Mouse (Mus musculus) macrophage (primary cell): ENCODE results near the gene Smc5. TPM values are rescaled to one million over a fixed set of nuclear protein-coding genes. Genes with fewer than 3 reads are reported as not detected.
A peak's percentile ranks its signal among the peaks of the same experiment; 100 is the strongest.

ENCODE experiments used
- H3K27ac ChIP-seq: fragments of 350-480 bp; formaldehyde crosslinking; 2 replicates; pipeline ENCODE4 v1.9.0; 2021
- H3K36me3 ChIP-seq: fragments of 350-480 bp; formaldehyde crosslinking; 2 replicates; pipeline ENCODE4 v1.9.0; 2021; ENCODE audit errors: inconsistent target
- H3K4me3 ChIP-seq: fragments of 350-480 bp; formaldehyde crosslinking; 2 replicates; pipeline ENCODE4 v1.9.0; 2021; ENCODE audit errors: inconsistent target
- H3K79me2 ChIP-seq: fragments of 350-480 bp; formaldehyde crosslinking; 2 replicates; pipeline ENCODE4 v1.9.0; 2021; ENCODE audit errors: inconsistent target
- WGBS: methylation state at CpG from one replicate; pipeline ENCODE4 v1.1.7; 2026; ENCODE audit warnings: inconsistent platforms; ENCODE audit not compliant: missing documents; 5-methylcytosine and 5-hydroxymethylcytosine counted together
- polyA plus RNA-seq: library from polyadenylated mRNA; stranded (reverse); fragments of 250-400 nt; gene quantifications from 3 replicates; pipeline ENCODE4 v1.2.4, GENCODE M21; 2018; ENCODE audit warnings: inconsistent platforms

Gene Smc5
- polyA plus RNA-seq, 1 experiment from 2014 or later, result 17.2 TPM

GRCm38 (mm10) chr19:23246473-23246872 is 27.2 kb downstream of the Smc5 start:
- peaks cover 26% of the 10 kb centered on the region; the same call in 1 of the 2 replicates for H3K79me2 ChIP-seq
- H3K36me3 ChIP-seq, result peaks cover 5% of the 10 kb centered on the region; the same call in 1 of the 2 replicates
- WGBS, result 41% methylated on average over 2 of the region's 2 CpGs
- no peak overlapping the region for H3K4me3 ChIP-seq
- peak overlapping the region; percentile 66 for H3K27ac ChIP-seq

DNA sequence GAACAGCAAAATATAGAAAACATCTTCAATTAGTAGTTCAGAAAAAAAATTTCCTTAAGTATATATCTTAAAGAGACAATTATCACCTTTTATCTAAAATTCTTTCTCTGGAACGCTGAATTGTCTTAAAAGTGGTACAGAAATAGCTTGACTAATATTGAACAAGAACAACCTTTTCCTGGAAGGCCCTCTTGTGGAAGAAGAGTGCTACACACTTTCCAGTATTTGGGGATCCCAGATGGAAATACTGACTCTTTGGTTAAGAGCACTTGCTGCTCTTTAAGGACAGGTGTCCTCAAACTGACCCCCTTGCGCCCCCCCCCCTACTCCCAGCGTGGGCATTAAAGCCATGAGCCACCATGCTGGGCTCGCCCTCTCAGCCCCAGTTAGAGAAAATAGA is 48.6 kb downstream of the Smc5 start:
- Histone ChIP-seq H3K79me2 (no peaks in the 10 kb centered on the region), H3K4me3 (no peak overlapping the region), H3K36me3 (peaks cover 22% of the 10 kb centered on the region), H3K27ac (no peak overlapping the region)
- 90% methylated on average over 4 of the region's 4 CpGs for WGBS

DNA sequence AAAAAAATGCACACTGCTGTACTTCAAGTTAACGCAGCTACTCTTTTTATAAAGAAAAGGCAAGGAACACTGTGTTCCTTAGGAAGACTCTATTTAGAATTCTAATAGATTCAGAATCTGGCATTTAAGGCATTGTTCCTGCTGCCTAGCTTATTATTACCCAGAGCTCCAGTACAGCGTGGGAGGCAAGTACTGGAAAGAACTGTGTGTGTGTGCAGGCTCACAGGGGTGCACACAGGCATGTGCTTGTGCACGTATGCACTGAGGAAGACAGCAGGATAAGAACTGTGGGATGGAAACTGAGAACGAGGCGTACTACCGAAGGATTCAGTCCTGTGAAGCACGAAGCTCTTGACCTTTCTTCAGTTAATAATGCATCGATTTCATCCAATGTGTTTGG is 59.4 kb downstream of the Smc5 start:
- WGBS, result 95% methylated on average over 8 of the region's 8 CpGs
- no peaks in the 10 kb centered on the region for H3K79me2 ChIP-seq
- no peak overlapping the region for H3K4me3 ChIP-seq
- no peak overlapping the region for H3K27ac ChIP-seq
- H3K36me3 ChIP-seq, result peaks cover 71% of the 10 kb centered on the region

- peaks cover 78% of the 10 kb centered on the region for H3K36me3 ChIP-seq
- WGBS, result 93% methylated on average over 6 of the region's 6 CpGs
- no peaks in the 10 kb centered on the region for H3K79me2 ChIP-seq
- H3K4me3 ChIP-seq, result no peak overlapping the region
- no peak overlapping the region for H3K27ac ChIP-seq
Measured at GRCm38 (mm10) chr19:23211325-23211724, 62.4 kb downstream of the Smc5 start.

- H3K27ac ChIP-seq, result no peak overlapping the region
- H3K36me3 ChIP-seq, result peaks cover 16% of the 10 kb centered on the region
- no peaks in the 10 kb centered on the region for H3K79me2 ChIP-seq
- H3K4me3 ChIP-seq, result no peak overlapping the region
- 97% methylated on average over 3 of the region's 3 CpGs for WGBS
Measured at GRCm38 (mm10) chr19:23203505-23204053, 70.1 kb downstream of the Smc5 start.

DNA sequence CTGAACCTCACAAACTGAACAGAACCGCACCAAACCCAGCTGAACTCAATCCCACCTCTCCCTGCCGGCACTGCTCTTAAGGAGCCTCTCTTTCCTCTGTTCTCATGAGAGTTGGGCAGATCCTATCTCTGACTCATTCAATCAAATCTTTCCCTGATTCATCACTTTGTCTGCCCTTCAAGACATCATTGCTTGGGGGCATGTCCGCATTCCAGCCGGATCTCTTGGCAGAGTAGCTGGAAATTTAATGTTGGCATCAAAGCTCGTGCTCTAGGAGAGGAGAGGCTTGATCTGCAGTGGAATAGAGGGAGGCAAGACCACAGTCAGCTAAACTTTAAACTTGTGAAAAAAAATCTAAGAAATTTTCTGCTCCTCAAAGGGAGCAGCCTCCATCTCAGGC is 71.6 kb downstream of the Smc5 start:
- no peak overlapping the region for H3K27ac ChIP-seq
- H3K36me3 ChIP-seq, result peaks cover 7% of the 10 kb centered on the region; the same call in 1 of the 2 replicates
- no peak overlapping the region for H3K4me3 ChIP-seq
- 93% methylated on average over 5 of the region's 5 CpGs for WGBS
- no peaks in the 10 kb centered on the region for H3K79me2 ChIP-seq

DNA sequence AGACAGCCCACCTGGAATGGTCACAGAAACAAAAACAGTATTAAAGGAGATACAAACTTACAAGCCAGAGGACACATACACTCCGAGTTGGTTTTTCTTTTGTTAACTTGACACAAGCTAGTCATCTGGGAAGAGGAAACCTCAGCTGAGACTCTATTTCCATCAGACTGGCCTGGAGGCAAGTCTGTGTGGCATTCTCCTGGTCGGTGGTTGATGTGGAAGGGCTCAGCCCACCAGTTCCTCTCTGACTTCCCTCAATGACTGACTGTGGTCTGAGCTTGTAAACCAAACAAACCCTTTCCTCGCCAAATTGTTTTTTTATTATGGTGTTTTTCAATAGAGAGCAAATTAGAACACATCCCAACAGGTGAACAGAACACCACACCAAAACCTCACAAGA is 80.6 kb downstream of the Smc5 start:
- Histone ChIP-seq H3K36me3 (no peaks in the 10 kb centered on the region), H3K79me2 (no peaks in the 10 kb centered on the region), H3K4me3 (no peak overlapping the region), H3K27ac (no peak overlapping the region)
- 6% methylated on average over 3 of the region's 3 CpGs for WGBS

DNA sequence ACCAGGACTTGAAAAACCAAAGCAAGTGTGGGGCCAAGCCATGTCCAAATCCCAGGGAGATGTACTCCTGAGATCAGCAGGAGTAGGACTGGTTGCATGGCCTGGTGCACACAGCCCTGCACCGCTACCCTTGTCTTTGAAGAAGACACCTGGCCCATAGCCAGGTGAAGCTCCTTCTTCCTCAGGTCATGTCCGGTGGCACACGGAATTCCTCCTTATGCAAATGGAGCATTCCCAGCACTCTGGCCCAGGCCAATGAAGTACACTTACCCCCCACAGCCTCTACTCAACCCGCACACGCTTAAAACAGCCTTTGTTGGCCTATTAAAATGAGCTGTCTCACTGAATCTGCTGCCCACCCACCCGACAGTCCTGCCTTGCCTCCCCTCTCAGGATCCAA is 82.2 kb downstream of the Smc5 start:
- H3K79me2 ChIP-seq, result no peaks in the 10 kb centered on the region
- WGBS, result 90% methylated on average over 6 of the region's 6 CpGs
- no peak overlapping the region for H3K27ac ChIP-seq
- H3K36me3 ChIP-seq, result no peaks in the 10 kb centered on the region
- no peak overlapping the region for H3K4me3 ChIP-seq

GRCm38 (mm10) chr19:23189744-23190143 is 84.0 kb downstream of the Smc5 start:
- Histone ChIP-seq H3K36me3 (no peaks in the 10 kb centered on the region), H3K79me2 (no peaks in the 10 kb centered on the region), H3K27ac (no peak overlapping the region), H3K4me3 (no peak overlapping the region)
- 100% methylated on average over 1 of the region's 1 CpGs for WGBS

DNA sequence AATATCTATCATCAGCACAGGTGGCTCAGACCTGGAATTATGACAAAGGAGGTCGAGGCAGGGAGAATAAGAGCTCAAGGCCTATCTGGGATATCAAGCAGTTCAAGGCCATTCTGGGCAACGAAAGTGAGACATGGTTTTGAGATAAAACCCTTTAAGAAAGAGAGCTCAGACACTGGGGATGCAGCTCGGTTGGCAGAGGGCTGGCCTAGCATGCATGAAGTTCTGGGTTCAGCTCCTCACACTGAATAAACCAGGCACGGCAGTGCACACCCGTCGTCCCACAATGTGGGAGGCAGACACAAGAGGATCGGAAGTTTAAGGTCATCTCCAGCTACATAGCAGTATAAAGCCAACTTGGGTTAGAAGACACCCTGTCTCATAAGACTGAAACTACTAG is 84.7 kb downstream of the Smc5 start:
- Histone ChIP-seq H3K79me2 (no peaks in the 10 kb centered on the region), H3K36me3 (no peaks in the 10 kb centered on the region), H3K4me3 (no peak overlapping the region), H3K27ac (no peak overlapping the region)
- WGBS, result 94% methylated on average over 7 of the region's 7 CpGs

GRCm38 (mm10) chr19:23187732-23188131 is 86.0 kb downstream of the Smc5 start:
- WGBS, result 75% methylated on average over 6 of the region's 6 CpGs
- Histone ChIP-seq H3K79me2 (no peaks in the 10 kb centered on the region), H3K36me3 (no peaks in the 10 kb centered on the region), H3K4me3 (no peak overlapping the region), H3K27ac (no peak overlapping the region)

DNA sequence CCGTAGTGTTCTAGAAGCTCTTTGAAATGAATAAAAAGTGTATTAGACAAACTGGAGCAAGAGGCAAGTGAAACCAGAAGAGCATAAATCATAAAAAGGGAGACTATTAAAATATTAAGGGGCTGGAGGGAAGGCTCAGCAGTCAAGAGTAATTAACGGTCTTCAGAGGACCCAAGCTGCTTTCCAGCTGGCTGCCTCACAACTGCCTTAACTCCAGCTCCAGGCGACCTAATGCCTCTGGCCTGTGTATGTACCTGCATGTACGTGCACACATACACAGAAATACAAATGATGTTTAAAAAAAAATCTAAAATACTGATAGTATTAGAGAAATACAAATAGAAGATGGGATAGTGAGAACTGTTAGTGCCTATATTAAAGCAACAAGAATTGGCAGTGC is 89.6 kb downstream of the Smc5 start:
- Histone ChIP-seq H3K4me3 (no peak overlapping the region), H3K36me3 (no peaks in the 10 kb centered on the region), H3K27ac (no peak overlapping the region), H3K79me2 (no peaks in the 10 kb centered on the region)
- 97% methylated on average over 4 of the region's 4 CpGs for WGBS

- 98% methylated on average over 4 of the region's 4 CpGs for WGBS
- no peaks in the 10 kb centered on the region for H3K79me2 ChIP-seq
- H3K27ac ChIP-seq, result no peak overlapping the region
- no peaks in the 10 kb centered on the region for H3K36me3 ChIP-seq
- no peak overlapping the region for H3K4me3 ChIP-seq
Measured at GRCm38 (mm10) chr19:23183493-23183892, 90.2 kb downstream of the Smc5 start.

DNA sequence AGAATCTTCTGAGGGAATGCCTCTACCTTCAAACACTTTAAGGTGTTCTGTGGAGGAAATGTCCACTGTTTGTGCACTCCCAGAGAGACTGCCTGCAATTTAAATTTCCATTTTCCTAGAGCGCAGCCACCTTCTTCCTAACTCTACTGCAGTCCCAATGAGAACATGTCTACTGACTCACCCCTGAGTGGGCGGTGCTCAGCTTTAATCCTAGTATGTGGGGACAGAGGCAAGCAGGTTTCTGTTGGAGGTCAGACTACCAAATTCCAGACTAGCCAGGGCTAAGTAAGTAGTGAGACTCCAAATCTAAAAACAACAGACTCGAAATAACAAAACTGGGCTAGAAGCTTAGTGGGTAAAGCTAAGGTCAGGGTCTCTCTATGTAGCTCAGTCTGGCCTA is 95.2 kb downstream of the Smc5 start:
- Histone ChIP-seq H3K27ac (no peak overlapping the region), H3K36me3 (no peaks in the 10 kb centered on the region), H3K4me3 (no peak overlapping the region), H3K79me2 (no peaks in the 10 kb centered on the region)
- 90% methylated on average over 3 of the region's 3 CpGs for WGBS

DNA sequence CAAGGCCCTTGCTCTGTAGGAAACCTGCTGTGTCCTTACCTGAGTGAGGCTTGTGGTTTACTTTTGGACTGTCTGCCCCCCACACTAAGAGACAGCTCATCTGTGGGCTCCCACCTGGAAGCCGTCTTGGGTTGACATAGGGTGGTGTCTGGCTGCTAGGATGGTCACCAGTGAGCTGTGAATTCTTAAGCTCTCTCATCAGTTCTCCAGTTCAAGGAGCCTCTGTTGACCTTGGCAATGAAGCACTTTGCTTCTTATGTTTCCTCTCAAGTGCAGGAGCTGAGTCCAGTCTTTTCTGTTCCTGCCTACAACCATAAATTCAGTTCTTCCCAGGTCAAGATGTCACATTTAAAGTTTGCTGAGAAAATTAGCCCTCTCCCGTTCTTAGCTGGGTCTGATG is 98.2 kb downstream of the Smc5 start:
- H3K79me2 ChIP-seq, result no peaks in the 10 kb centered on the region
- H3K27ac ChIP-seq, result no peak overlapping the region
- H3K36me3 ChIP-seq, result no peaks in the 10 kb centered on the region
- WGBS, result 95% methylated on average over 2 of the region's 2 CpGs
- no peak overlapping the region for H3K4me3 ChIP-seq

GRCm38 (mm10) chr19:23175090-23175489 is 98.6 kb downstream of the Smc5 start:
- no peak overlapping the region for H3K27ac ChIP-seq
- WGBS, result 80% methylated on average over 3 of the region's 3 CpGs
- H3K4me3 ChIP-seq, result no peak overlapping the region
- no peaks in the 10 kb centered on the region for H3K79me2 ChIP-seq
- no peaks in the 10 kb centered on the region for H3K36me3 ChIP-seq
